Mouse (Mus musculus): ENCODE measurements around the gene Mtus2. TPM values are rescaled to one million over a fixed set of nuclear protein-coding genes. Genes with fewer than 3 reads are reported as not detected.

The Mtus2 gene
- polyA plus RNA-seq, 1 experiment from 2014 or later: 20.4 TPM

- Histone ChIP-seq H3K27ac (ENCODE audit: low read length) (no peak overlapping the region), H3K27me3 (replicated peaks; ENCODE audit: control insufficient read depth, insufficient read depth, low read length) (no peaks in the 10 kb centered on the region), H3K36me3 (ENCODE audit: control insufficient read depth, insufficient read depth, low read length) (no peaks in the 10 kb centered on the region), H3K4me1 (ENCODE audit: control insufficient read depth, insufficient read depth, low read length) (no peaks in the 10 kb centered on the region), H3K9me3 (ENCODE audit: control insufficient read depth, low read length) (no peaks in the 10 kb centered on the region), H3K4me2 (ENCODE audit: low read depth, low read length) (no peak overlapping the region), H3K9ac (ENCODE audit: low read depth, low read length) (no peak overlapping the region), H3K4me3 (ENCODE audit: low read length) (no peak overlapping the region)
- ATAC-seq: no peak
- WGBS: 80% methylated on average over 4 of the region's 4 CpGs
These were observed 96.5 kb downstream of the Mtus2 start for GRCm38 (mm10) chr5:148053609-148053990.

GRCm38 (mm10) chr5:148056831-148057230, 99.7 kb downstream of the Mtus2 start:
- no peak for ATAC-seq
- Histone ChIP-seq H3K9me3 (ENCODE audit: control insufficient read depth, low read length) (no peaks in the 10 kb centered on the region), H3K4me2 (ENCODE audit: low read depth, low read length) (no peak overlapping the region), H3K4me1 (ENCODE audit: control insufficient read depth, insufficient read depth, low read length) (no peaks in the 10 kb centered on the region), H3K4me3 (ENCODE audit: low read length) (no peak overlapping the region), H3K9ac (ENCODE audit: low read depth, low read length) (no peak overlapping the region), H3K27me3 (replicated peaks; ENCODE audit: control insufficient read depth, insufficient read depth, low read length) (no peaks in the 10 kb centered on the region), H3K36me3 (ENCODE audit: control insufficient read depth, insufficient read depth, low read length) (no peaks in the 10 kb centered on the region), H3K27ac (ENCODE audit: low read length) (no peak overlapping the region)
- 82% methylated on average over 1 of the region's 1 CpGs for WGBS

GRCm38 (mm10) chr5:148057433-148057832, 100.3 kb downstream of the Mtus2 start:
- H3K9ac ChIP-seq (ENCODE audit: low read depth, low read length): no peak overlapping the region
- H3K4me2 ChIP-seq (ENCODE audit: low read depth, low read length): no peak overlapping the region
- H3K27ac ChIP-seq (ENCODE audit: low read length): no peak overlapping the region
- H3K4me1 ChIP-seq (ENCODE audit: control insufficient read depth, insufficient read depth, low read length): no peaks in the 10 kb centered on the region
- no peaks in the 10 kb centered on the region for H3K9me3 ChIP-seq (ENCODE audit: control insufficient read depth, low read length)
- no peak overlapping the region for H3K4me3 ChIP-seq (ENCODE audit: low read length)
- 56% methylated on average over 3 of the region's 3 CpGs for WGBS
- no peak for ATAC-seq
- no peaks in the 10 kb centered on the region for H3K36me3 ChIP-seq (ENCODE audit: control insufficient read depth, insufficient read depth, low read length)
- H3K27me3 ChIP-seq (replicated peaks; ENCODE audit: control insufficient read depth, insufficient read depth, low read length): no peaks in the 10 kb centered on the region

- Histone ChIP-seq H3K9me3 (ENCODE audit: control insufficient read depth, low read length) (no peaks in the 10 kb centered on the region), H3K4me1 (ENCODE audit: control insufficient read depth, insufficient read depth, low read length) (no peaks in the 10 kb centered on the region), H3K9ac (ENCODE audit: low read depth, low read length) (no peak overlapping the region), H3K4me2 (ENCODE audit: low read depth, low read length) (no peak overlapping the region), H3K27ac (ENCODE audit: low read length) (no peak overlapping the region), H3K36me3 (ENCODE audit: control insufficient read depth, insufficient read depth, low read length) (no peaks in the 10 kb centered on the region), H3K4me3 (ENCODE audit: low read length) (no peak overlapping the region), H3K27me3 (replicated peaks; ENCODE audit: control insufficient read depth, insufficient read depth, low read length) (no peaks in the 10 kb centered on the region)
- ATAC-seq: no peak
- WGBS: 73% methylated on average over 3 of the region's 3 CpGs
These were observed 102.2 kb downstream of the Mtus2 start for GRCm38 (mm10) chr5:148059339-148059738.

GRCm38 (mm10) chr5:148061869-148062268, 104.7 kb downstream of the Mtus2 start:
- Histone ChIP-seq H3K9ac (ENCODE audit: low read depth, low read length) (no peak overlapping the region), H3K27ac (ENCODE audit: low read length) (no peak overlapping the region), H3K36me3 (ENCODE audit: control insufficient read depth, insufficient read depth, low read length) (no peaks in the 10 kb centered on the region), H3K9me3 (ENCODE audit: control insufficient read depth, low read length) (no peaks in the 10 kb centered on the region), H3K27me3 (replicated peaks; ENCODE audit: control insufficient read depth, insufficient read depth, low read length) (no peaks in the 10 kb centered on the region), H3K4me3 (ENCODE audit: low read length) (no peak overlapping the region), H3K4me2 (ENCODE audit: low read depth, low read length) (no peak overlapping the region), H3K4me1 (ENCODE audit: control insufficient read depth, insufficient read depth, low read length) (no peaks in the 10 kb centered on the region)
- 90% methylated on average over 4 of the region's 4 CpGs for WGBS
- ATAC-seq: no peak

GRCm38 (mm10) chr5:148063745-148064144, 106.6 kb downstream of the Mtus2 start:
- no peak overlapping the region for H3K27ac ChIP-seq (ENCODE audit: low read length)
- H3K27me3 ChIP-seq (replicated peaks; ENCODE audit: control insufficient read depth, insufficient read depth, low read length): no peaks in the 10 kb centered on the region
- no peak overlapping the region for H3K4me3 ChIP-seq (ENCODE audit: low read length)
- H3K4me1 ChIP-seq (ENCODE audit: control insufficient read depth, insufficient read depth, low read length): no peaks in the 10 kb centered on the region
- no peak overlapping the region for H3K4me2 ChIP-seq (ENCODE audit: low read depth, low read length)
- H3K9me3 ChIP-seq (ENCODE audit: control insufficient read depth, low read length): no peaks in the 10 kb centered on the region
- ATAC-seq: no peak
- no peaks in the 10 kb centered on the region for H3K36me3 ChIP-seq (ENCODE audit: control insufficient read depth, insufficient read depth, low read length)
- no peak overlapping the region for H3K9ac ChIP-seq (ENCODE audit: low read depth, low read length)
- WGBS: 70% methylated on average over 3 of the region's 3 CpGs

- 64% methylated on average over 5 of the region's 5 CpGs for WGBS
- Histone ChIP-seq H3K4me3 (ENCODE audit: low read length) (no peak overlapping the region), H3K9ac (ENCODE audit: low read depth, low read length) (no peak overlapping the region), H3K9me3 (ENCODE audit: control insufficient read depth, low read length) (no peaks in the 10 kb centered on the region), H3K27me3 (replicated peaks; ENCODE audit: control insufficient read depth, insufficient read depth, low read length) (no peaks in the 10 kb centered on the region), H3K27ac (ENCODE audit: low read length) (no peak overlapping the region), H3K4me1 (ENCODE audit: control insufficient read depth, insufficient read depth, low read length) (no peaks in the 10 kb centered on the region), H3K36me3 (ENCODE audit: control insufficient read depth, insufficient read depth, low read length) (no peaks in the 10 kb centered on the region), H3K4me2 (ENCODE audit: low read depth, low read length) (no peak overlapping the region)
- ATAC-seq: no peak
These were observed 108.1 kb downstream of the Mtus2 start for GRCm38 (mm10) chr5:148065251-148065650.

- Histone ChIP-seq H3K4me1 (ENCODE audit: control insufficient read depth, insufficient read depth, low read length) (no peaks in the 10 kb centered on the region), H3K36me3 (ENCODE audit: control insufficient read depth, insufficient read depth, low read length) (no peaks in the 10 kb centered on the region), H3K27me3 (replicated peaks; ENCODE audit: control insufficient read depth, insufficient read depth, low read length) (no peaks in the 10 kb centered on the region), H3K4me3 (ENCODE audit: low read length) (no peak overlapping the region), H3K9ac (ENCODE audit: low read depth, low read length) (no peak overlapping the region), H3K9me3 (ENCODE audit: control insufficient read depth, low read length) (no peaks in the 10 kb centered on the region), H3K27ac (ENCODE audit: low read length) (no peak overlapping the region), H3K4me2 (ENCODE audit: low read depth, low read length) (no peak overlapping the region)
- 10% methylated on average over 4 of the region's 4 CpGs for WGBS
- no peak for ATAC-seq
These were observed 112.8 kb downstream of the Mtus2 start for GRCm38 (mm10) chr5:148069909-148070308.

GRCm38 (mm10) chr5:148071800-148072199, 114.7 kb downstream of the Mtus2 start:
- Histone ChIP-seq H3K9ac (ENCODE audit: low read depth, low read length) (no peak overlapping the region), H3K4me3 (ENCODE audit: low read length) (no peak overlapping the region), H3K27me3 (replicated peaks; ENCODE audit: control insufficient read depth, insufficient read depth, low read length) (no peaks in the 10 kb centered on the region), H3K4me2 (ENCODE audit: low read depth, low read length) (no peak overlapping the region), H3K9me3 (ENCODE audit: control insufficient read depth, low read length) (no peaks in the 10 kb centered on the region), H3K27ac (ENCODE audit: low read length) (no peak overlapping the region), H3K36me3 (ENCODE audit: control insufficient read depth, insufficient read depth, low read length) (no peaks in the 10 kb centered on the region), H3K4me1 (ENCODE audit: control insufficient read depth, insufficient read depth, low read length) (no peaks in the 10 kb centered on the region)
- WGBS: 8% methylated on average over 9 of the region's 9 CpGs
- ATAC-seq: no peak

GRCm38 (mm10) chr5:148073461-148073860, 116.3 kb downstream of the Mtus2 start:
- ATAC-seq: no peak

More at GRCm38 (mm10) chr5:148073461-148073860, 116.3 kb downstream of the Mtus2 start:
- WGBS: 92% methylated on average over 5 of the region's 5 CpGs
- Histone ChIP-seq H3K9ac (ENCODE audit: low read depth, low read length) (no peak overlapping the region), H3K9me3 (ENCODE audit: control insufficient read depth, low read length) (no peaks in the 10 kb centered on the region), H3K27ac (ENCODE audit: low read length) (no peak overlapping the region), H3K4me2 (ENCODE audit: low read depth, low read length) (no peak overlapping the region), H3K4me3 (ENCODE audit: low read length) (no peak overlapping the region), H3K27me3 (replicated peaks; ENCODE audit: control insufficient read depth, insufficient read depth, low read length) (no peaks in the 10 kb centered on the region), H3K4me1 (ENCODE audit: control insufficient read depth, insufficient read depth, low read length) (no peaks in the 10 kb centered on the region), H3K36me3 (ENCODE audit: control insufficient read depth, insufficient read depth, low read length) (no peaks in the 10 kb centered on the region)
